Mouse (Mus musculus): Measurements from ENCODE around the gene Dna2.

Gene Dna2

GRCm38 (mm10) chr10:62984072-62984471 lies 37.2 kb downstream of the Dna2 start:
- peak; percentile 28 to 37 for DNase-seq

GRCm38 (mm10) chr10:62984495-62984894 lies 37.7 kb downstream of the Dna2 start:
- no peak for DNase-seq

GRCm38 (mm10) chr10:62987341-62987740 lies 40.5 kb downstream of the Dna2 start:
- peak; percentile 70 to 71 for DNase-seq

DNA sequence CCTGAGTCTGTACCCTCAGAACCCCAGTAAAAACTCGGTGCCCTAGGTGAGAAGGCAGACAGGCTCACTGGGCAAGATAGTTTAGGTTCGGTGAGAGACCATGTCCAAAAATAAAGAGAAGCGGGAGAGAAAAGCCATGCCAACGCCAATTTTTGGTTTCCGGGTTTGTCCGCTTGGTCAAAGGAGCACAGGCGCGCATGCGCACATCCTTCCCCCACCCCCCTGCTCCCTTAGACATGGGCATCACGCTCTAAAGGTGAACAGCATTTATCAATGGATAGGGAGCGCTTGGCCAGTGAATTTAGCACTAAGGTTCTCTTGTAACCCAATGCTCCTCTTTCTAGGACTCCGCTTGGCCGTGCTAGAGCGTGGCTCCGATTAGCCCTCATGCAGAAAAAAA lies 43.8 kb downstream of the Dna2 start:
- no peak for DNase-seq

DNA sequence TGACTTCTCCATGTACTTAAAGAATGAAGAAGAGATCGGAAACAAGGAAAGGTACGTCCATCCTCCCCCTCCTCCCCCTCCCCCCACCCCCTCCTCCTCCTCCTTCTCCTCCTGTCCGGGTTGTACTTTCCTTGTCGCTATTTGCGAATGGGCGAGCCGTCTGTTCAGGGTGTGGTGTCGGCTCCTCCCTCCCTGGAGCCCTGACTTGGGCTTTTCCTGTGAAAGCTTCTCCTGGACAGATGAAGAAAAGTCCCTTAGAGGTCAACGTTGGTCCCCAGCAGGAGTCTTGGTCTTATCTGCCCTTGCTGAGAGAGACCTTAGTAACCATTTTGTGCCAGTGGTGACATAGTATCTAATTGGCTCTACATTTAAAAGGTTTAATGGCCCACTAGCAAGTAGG lies 47.2 kb downstream of the Dna2 start:
- no peak for DNase-seq

- DNase-seq, result no peak
Observed at GRCm38 (mm10) chr10:63000584-63000983, 53.8 kb downstream of the Dna2 start.

DNA sequence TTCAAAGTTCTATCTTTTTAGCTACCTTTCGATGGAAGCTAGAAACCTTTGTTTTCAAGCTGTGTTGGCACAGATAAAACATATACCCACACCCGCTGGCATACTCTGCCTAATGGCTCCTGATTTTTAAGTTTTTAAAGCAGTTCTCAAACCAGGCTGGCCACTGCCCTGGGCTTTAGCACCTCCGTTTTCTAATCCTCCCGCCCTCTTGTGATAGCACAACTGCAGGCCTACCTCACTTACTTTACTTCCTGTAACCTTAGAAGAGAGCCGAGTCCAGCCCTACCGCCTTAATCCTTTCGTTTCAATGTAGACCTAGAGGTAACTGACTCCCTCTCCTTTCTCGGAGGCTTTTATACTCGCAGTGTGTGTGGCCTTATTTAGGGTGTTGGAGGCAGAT lies 56.4 kb downstream of the Dna2 start:
- DNase-seq, result no peak

- DNase-seq, result no peak
Observed at GRCm38 (mm10) chr10:63004556-63004955, 57.7 kb downstream of the Dna2 start.

DNA sequence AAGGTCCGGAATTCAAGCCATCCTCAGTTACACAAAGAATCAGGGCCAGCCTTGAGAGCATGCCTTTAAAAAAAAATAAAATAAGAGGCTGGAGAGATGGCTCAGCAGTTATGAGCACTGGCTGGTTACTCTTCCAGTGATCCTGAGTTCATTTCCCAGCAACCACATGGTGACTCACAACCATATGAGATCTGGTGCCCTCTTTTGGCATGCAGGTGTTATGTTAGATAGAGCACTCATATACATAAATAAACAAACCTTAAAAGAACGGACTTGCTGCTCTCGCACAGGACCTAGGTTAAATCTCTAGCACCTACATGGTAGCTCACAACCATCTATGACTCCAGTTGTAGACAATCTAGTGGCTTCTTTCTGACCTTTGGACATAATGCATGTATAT lies 61.4 kb downstream of the Dna2 start:
- DNase-seq, result no peak

GRCm38 (mm10) chr10:63010268-63010667 lies 63.4 kb downstream of the Dna2 start:
- no peak for DNase-seq

DNA sequence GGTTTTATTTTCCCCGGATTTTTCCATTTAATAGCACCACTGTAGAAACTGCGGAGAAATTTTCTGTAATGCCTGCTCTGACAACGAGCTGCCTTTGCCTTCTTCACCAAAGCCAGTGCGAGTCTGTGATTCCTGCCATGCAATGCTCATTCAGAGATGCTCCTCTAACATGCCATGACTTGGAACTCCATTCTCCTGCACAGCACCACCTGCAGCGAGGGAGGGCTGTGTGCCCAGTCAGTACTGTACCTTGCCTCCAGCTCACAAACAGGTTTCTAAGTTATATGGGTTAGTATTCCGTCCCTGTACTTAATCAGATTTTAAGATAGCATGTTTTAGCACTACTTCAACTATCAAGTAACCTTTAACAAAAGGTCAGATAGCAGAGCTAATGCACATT lies 64.7 kb downstream of the Dna2 start:
- DNase-seq, result no peak

- no peak for DNase-seq
Observed at GRCm38 (mm10) chr10:63013476-63013875, 66.7 kb downstream of the Dna2 start.

DNA sequence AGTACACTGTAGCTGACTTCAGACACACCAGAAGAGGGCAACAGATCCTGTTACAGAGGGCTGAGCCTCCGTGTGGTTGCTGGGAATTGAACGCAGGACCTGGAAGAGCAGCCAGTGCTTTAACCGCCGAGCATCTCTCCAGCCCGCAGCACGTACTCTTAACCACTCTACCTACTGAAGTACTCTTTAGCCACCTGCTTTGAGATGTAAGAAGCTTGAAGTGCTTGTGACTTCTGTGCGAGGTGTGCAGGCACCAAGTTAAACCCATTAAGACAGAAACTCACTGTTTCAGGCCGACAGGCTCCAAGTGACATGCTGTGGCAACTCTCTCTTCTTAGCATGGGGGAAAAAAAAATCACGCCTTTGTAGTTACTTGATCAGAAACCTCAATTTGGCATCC lies 67.3 kb downstream of the Dna2 start:
- DNase-seq, result no peak

- no peak for DNase-seq
Observed at GRCm38 (mm10) chr10:63019304-63019703, 72.5 kb downstream of the Dna2 start.

DNA sequence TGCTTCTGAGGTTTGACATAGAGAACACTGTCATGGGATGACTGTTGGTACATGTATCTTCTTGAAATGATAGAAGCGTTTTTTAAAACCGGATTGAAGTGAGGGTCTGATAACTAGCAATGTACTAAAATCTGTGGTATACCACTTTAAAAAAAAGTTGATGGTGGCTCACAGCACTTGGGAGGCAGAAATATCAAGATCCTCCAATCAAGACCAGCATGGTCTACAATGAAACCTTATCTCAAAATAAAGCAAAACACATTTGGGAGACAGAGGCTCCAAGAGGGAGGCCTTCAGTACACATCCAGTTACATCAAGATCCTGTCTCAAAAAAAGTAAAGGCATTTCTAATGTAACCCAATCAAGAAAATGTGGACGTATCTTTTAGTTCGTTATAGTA lies 74.9 kb downstream of the Dna2 start:
- no peak for DNase-seq

- DNase-seq, result peak in 1 of 2 experiments; percentile 32
Observed at GRCm38 (mm10) chr10:63022541-63023120, 75.8 kb downstream of the Dna2 start.

GRCm38 (mm10) chr10:63023121-63023748 lies 76.4 kb downstream of the Dna2 start:
- DNase-seq, result peak; percentile 71 to 75
